Mouse (Mus musculus): ENCODE measurements at regions not wholly inside any gene's neighbourhood (a gene's known extent, or its start where the extent isn't known, plus 50 kb on each side); places are given as distances from the start of the nearest gene placed in this dataset.

- DNase-seq, result no peak
Observed at GRCm38 (mm10) chr16:89625253-89625652, 54.3 kb upstream of the Krtap11-1 start.
